7 mouse cellular contexts compared by ENCODE assay signal in the genomic region with DNA sequence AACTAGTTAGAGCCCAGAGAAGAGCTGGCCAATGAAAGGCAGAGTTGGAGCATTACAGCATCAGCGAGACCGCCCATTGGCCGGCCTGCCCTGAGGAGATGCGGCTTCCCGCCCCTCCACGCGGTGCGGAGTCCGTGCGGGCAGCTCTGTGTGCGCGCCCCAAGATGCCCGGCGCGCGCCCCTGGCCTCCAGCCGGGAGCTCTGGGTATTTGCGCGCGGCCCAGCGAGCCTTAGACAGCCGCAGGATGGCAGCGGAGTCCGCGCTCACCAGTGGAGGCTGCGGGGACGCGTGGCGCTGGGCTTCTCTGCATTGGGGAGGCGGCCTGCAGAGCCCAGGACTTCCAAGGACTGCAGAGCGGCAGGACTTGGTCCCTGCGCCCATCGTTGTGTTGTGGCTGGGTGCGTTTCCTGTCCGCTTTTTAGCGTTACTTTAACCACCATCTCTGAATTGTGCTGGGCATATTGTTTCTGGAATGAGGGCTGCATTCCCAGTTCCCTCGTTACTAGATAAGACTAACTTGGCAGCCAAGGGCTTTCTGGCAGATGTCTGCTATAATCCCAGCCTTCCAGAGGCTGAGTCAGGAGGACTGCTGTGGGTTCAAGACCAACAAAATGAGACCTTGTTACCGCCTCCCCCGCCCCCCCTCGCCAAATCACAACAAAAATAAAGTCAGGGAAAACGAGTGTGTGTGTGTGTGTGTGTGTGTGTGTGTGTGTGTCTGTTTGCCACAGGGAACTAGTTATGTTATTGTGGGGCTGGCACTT.
DNase-seq lines count a peak whose midpoint lies in the region; ATAC-seq and TF ChIP-seq lines count a peak whose summit lies in the region.

No protein-coding gene starts in this region.

- TF ChIP-seq CTCF in stomach, postnatal 0 days (IDR thresholded peaks at IDR 0.05; ENCODE audit: low read depth) = peak; percentile 61

- no peak for TF ChIP-seq EP300 in stomach, postnatal 0 days (optimal IDR thresholded peaks at IDR 0.05)

- no peaks in the 10 kb centered on the region for H3K36me3 ChIP-seq in embryonic facial prominence, embryonic 14.5 days (ENCODE audit: control insufficient read depth, insufficient read depth, low read length)
- no peaks in the 10 kb centered on the region for H3K36me3 ChIP-seq in limb, embryonic 11.5 days (ENCODE audit: control insufficient read depth, insufficient read depth, low read length)
- no peaks in the 10 kb centered on the region for H3K36me3 ChIP-seq in midbrain, embryonic 14.5 days (ENCODE audit: control insufficient read depth, insufficient read depth, low read length)
- H3K36me3 ChIP-seq in stomach, postnatal 0 days (ENCODE audit: control insufficient read depth, insufficient read depth, low read length) = no peaks in the 10 kb centered on the region

- H3K4me1 ChIP-seq in brown adipose tissue, adult 24 weeks (ENCODE audit: control insufficient read depth, insufficient read depth, insufficient read length, low read length) = no peaks in the 10 kb centered on the region
- peaks cover 17% of the 10 kb centered on the region for H3K4me1 ChIP-seq in embryonic facial prominence, embryonic 14.5 days (ENCODE audit: control insufficient read depth, insufficient read depth, low read length)
- H3K4me1 ChIP-seq in limb, embryonic 11.5 days (ENCODE audit: control insufficient read depth, insufficient read depth, low read length) = peaks cover 18% of the 10 kb centered on the region
- peaks cover 28% of the 10 kb centered on the region for H3K4me1 ChIP-seq in midbrain, embryonic 14.5 days (ENCODE audit: control insufficient read depth, insufficient read depth, low read length)
- no peaks in the 10 kb centered on the region for H3K4me1 ChIP-seq in stomach, postnatal 0 days (replicated peaks; ENCODE audit: control insufficient read depth, insufficient read depth)

- peak; percentile 98 for ATAC-seq in embryonic facial prominence, embryonic 14.5 days (ENCODE audit: low read depth)
- ATAC-seq in limb, embryonic 11.5 days (ENCODE audit: insufficient number of reproducible peaks, low FRiP score, low TSS enrichment, low read depth) = peak; percentile 93
- ATAC-seq in midbrain, embryonic 14.5 days (ENCODE audit: low FRiP score, low TSS enrichment) = peak; percentile 93
- peak; percentile 89 for ATAC-seq in stomach, postnatal 0 days (ENCODE audit: low FRiP score, low TSS enrichment)

- H3K4me2 ChIP-seq in embryonic facial prominence, embryonic 14.5 days (ENCODE audit: low read depth, low read length) = peak overlapping the region; percentile 69
- peak overlapping the region; percentile 61 for H3K4me2 ChIP-seq in limb, embryonic 11.5 days (ENCODE audit: low read depth, severe bottlenecking)
- peak overlapping the region; percentile 64 for H3K4me2 ChIP-seq in midbrain, embryonic 14.5 days (ENCODE audit: low read length)
- peak overlapping the region; percentile 65 for H3K4me2 ChIP-seq in stomach, postnatal 0 days (replicated peaks; ENCODE audit: low read depth)

- no peak overlapping the region for H3K27ac ChIP-seq in brown adipose tissue, adult 24 weeks (replicated peaks; ENCODE audit: low read depth, low read length)
- H3K27ac ChIP-seq in embryonic facial prominence, embryonic 14.5 days (replicated peaks; ENCODE audit: low read depth, low read length) = peak overlapping the region; percentile 58
- no peak overlapping the region; the same call in 1 of the 2 replicates for H3K27ac ChIP-seq in limb, embryonic 11.5 days (replicated peaks; ENCODE audit: low read depth, low read length)
- H3K27ac ChIP-seq in midbrain, embryonic 14.5 days (replicated peaks; ENCODE audit: low read depth, low read length) = peak overlapping the region; percentile 87
- H3K27ac ChIP-seq in stomach, postnatal 0 days (replicated peaks) = no peak overlapping the region

- WGBS in embryonic facial prominence, embryonic 14.5 days = 2% methylated on average over 33 of the region's 41 CpGs
- WGBS in limb, embryonic 11.5 days = 2% methylated on average over 41 of the region's 41 CpGs
- WGBS in midbrain, embryonic 14.5 days = 2% methylated on average over 41 of the region's 41 CpGs
- WGBS in stomach, postnatal 0 days = 4% methylated on average over 41 of the region's 41 CpGs

- peak; percentile 89 for DNase-seq in embryonic facial prominence, embryonic 14.5 days (ENCODE audit: low spot score)
- DNase-seq in heart, adult 9 months (ENCODE audit: low spot score in 2 of 2) = peak; percentile 37 to 42
- DNase-seq in kidney, adult 9 months = peak; percentile 65
- DNase-seq in limb, embryonic 11.5 days (ENCODE audit: low spot score) = peak; percentile 85
- peak; percentile 94 for DNase-seq in midbrain, embryonic 14.5 days
- peak; percentile 72 for DNase-seq in stomach, postnatal 0 days (ENCODE audit: low spot score)

- no peaks in the 10 kb centered on the region; the same call in 1 of the 2 replicates for H3K27me3 ChIP-seq in embryonic facial prominence, embryonic 14.5 days (replicated peaks; ENCODE audit: control insufficient read depth, insufficient read depth, low read length)
- H3K27me3 ChIP-seq in limb, embryonic 11.5 days (ENCODE audit: control insufficient read depth, insufficient read depth, low read length) = no peaks in the 10 kb centered on the region
- 0 out of 2 replicates have a peak, but pooled peaks cover 2% of the 10 kb centered on the region for H3K27me3 ChIP-seq in midbrain, embryonic 14.5 days (ENCODE audit: control insufficient read depth, insufficient read depth, low read length)
- H3K27me3 ChIP-seq in stomach, postnatal 0 days (ENCODE audit: control insufficient read depth, insufficient read depth, low read length) = no peaks in the 10 kb centered on the region

- H3K9ac ChIP-seq in embryonic facial prominence, embryonic 14.5 days (ENCODE audit: low read depth, low read length) = peak overlapping the region; percentile 70
- peak overlapping the region; percentile 79 for H3K9ac ChIP-seq in limb, embryonic 11.5 days (ENCODE audit: low read length)
- peak overlapping the region; percentile 64 for H3K9ac ChIP-seq in midbrain, embryonic 14.5 days (replicated peaks; ENCODE audit: low read length)
- H3K9ac ChIP-seq in stomach, postnatal 0 days (ENCODE audit: low read length) = peak overlapping the region; percentile 48; the same call in 1 of the 2 replicates

- peak overlapping the region; percentile 51 for H3K4me3 ChIP-seq in brown adipose tissue, adult 24 weeks (ENCODE audit: insufficient read depth, low read depth, low read length)
- H3K4me3 ChIP-seq in embryonic facial prominence, embryonic 14.5 days (ENCODE audit: low read depth, low read length) = peak overlapping the region; percentile 46
- peak overlapping the region; percentile 49 for H3K4me3 ChIP-seq in limb, embryonic 11.5 days (ENCODE audit: low read depth, low read length)
- peak overlapping the region; percentile 41 for H3K4me3 ChIP-seq in midbrain, embryonic 14.5 days (replicated peaks; ENCODE audit: low read depth, low read length)
- peak overlapping the region; percentile 39 for H3K4me3 ChIP-seq in stomach, postnatal 0 days (ENCODE audit: low read depth, low read length)

- H3K9me3 ChIP-seq in embryonic facial prominence, embryonic 14.5 days (ENCODE audit: control insufficient read depth, low read length) = no peaks in the 10 kb centered on the region
- H3K9me3 ChIP-seq in limb, embryonic 11.5 days (ENCODE audit: control insufficient read depth, low read length) = no peaks in the 10 kb centered on the region
- no peaks in the 10 kb centered on the region for H3K9me3 ChIP-seq in midbrain, embryonic 14.5 days (ENCODE audit: control insufficient read depth, low read length)
- H3K9me3 ChIP-seq in stomach, postnatal 0 days (ENCODE audit: control insufficient read depth, low read length) = no peaks in the 10 kb centered on the region

Comparison
In these comparisons a context has a peak if more than half of its experiments do, and no peak if none do; other contexts are left out.
1. H3K27ac ChIP-seq: peak in embryonic facial prominence, embryonic 14.5 days (single experiment) and midbrain, embryonic 14.5 days (single experiment); none in brown adipose tissue, adult 24 weeks (single experiment), limb, embryonic 11.5 days (single experiment) and stomach, postnatal 0 days (single experiment).
2. DNase-seq: peak in every context shown above with its lines; median percentile 94 in midbrain, embryonic 14.5 days; 89 in embryonic facial prominence, embryonic 14.5 days; 85 in limb, embryonic 11.5 days; 72 in stomach, postnatal 0 days; 65 in kidney, adult 9 months; 40 in heart, adult 9 months.
3. Peak in every context shown above with its lines, with median percentiles within 50 percentile points of each other: H3K4me3 ChIP-seq, ATAC-seq, H3K4me2 ChIP-seq and H3K9ac ChIP-seq.